Mouse (Mus musculus): ENCODE measurements around the gene Gm17689. TPM values are rescaled to one million over a fixed set of nuclear protein-coding genes. Genes with fewer than 3 reads are reported as not detected.

Gene Gm17689
- polyA plus RNA-seq (2017; shearing (Covaris generic)), result not detected

GRCm38 (mm10) chr9:36582535-36582934 is at the start of gene Gm17689:
Gene Gm17689 (minus strand): TSS chr9:36582635.

GRCm38 (mm10) chr9:36541863-36542262 is 40.6 kb downstream of the Gm17689 start, which contains the start of gene Gm5615:
Gene Gm5615 (minus strand): TSS chr9:36541963.

Other genes with a start within 250 kb of the Gm17689 start
- gene Gm7257, start 150.8 kb downstream of the Gm17689 start, polyA plus RNA-seq (2017; shearing (Covaris generic)), result not detected
- gene Gm9513, start 107.0 kb downstream of the Gm17689 start, polyA plus RNA-seq (2017; shearing (Covaris generic)), result not detected
- not detected for gene Gm5615, start 40.7 kb downstream of the Gm17689 start, polyA plus RNA-seq (2017; shearing (Covaris generic))
- gene A630095E13Rik, start 60.7 kb upstream of the Gm17689 start, polyA plus RNA-seq (2017; shearing (Covaris generic)), result not detected
- not detected for gene Acrv1, start 110.6 kb upstream of the Gm17689 start, polyA plus RNA-seq (2017; shearing (Covaris generic))
- 2.1 TPM for gene Chek1, start 144.4 kb upstream of the Gm17689 start, polyA plus RNA-seq (2017; shearing (Covaris generic))
- gene Stt3a, start 185.0 kb upstream of the Gm17689 start, polyA plus RNA-seq (2017; shearing (Covaris generic)), result 155 TPM
- 39.0 TPM for gene Ei24, start 214.8 kb upstream of the Gm17689 start, polyA plus RNA-seq (2017; shearing (Covaris generic))
- not detected for gene Fez1, start 239.2 kb upstream of the Gm17689 start, polyA plus RNA-seq (2017; shearing (Covaris generic))

Measured in naive thymus-derived CD4-positive, alpha-beta T cell, adult 5 months (primary cell).